Mouse (Mus musculus) hindbrain, postnatal 0 days (tissue): Measurements from ENCODE around the gene Helt. TPM values are rescaled to one million over a fixed set of nuclear protein-coding genes. Genes with fewer than 3 reads are reported as not detected.
A peak's percentile ranks its signal among the peaks of the same experiment; 100 is the strongest.

Experiments used
- ATAC-seq: fragments of 200-750 bp; cut with Nextera tagmentation; 2 replicates; pipeline ENCODE4 v1.8.0; 2017; ENCODE audit warnings: mild to moderate bottlenecking, moderate TSS enrichment, moderate library complexity
- DNase-seq: peaks from one replicate; pipeline ENCODE4 v3.0.0-alpha.2; 2015; ENCODE audit warnings: low spot score
- H3K27ac ChIP-seq: fragments of 300-500 bp; sonication (generic); 2 replicates; pipeline ENCODE4 v1.5.1; 2014; ENCODE audit warnings: mild to moderate bottlenecking
- H3K27me3 ChIP-seq: fragments of 300-500 bp; sonication (generic); 2 replicates; pipeline ENCODE4 v1.6.1; 2014; ENCODE audit warnings: low read length, mixed read lengths; ENCODE audit not compliant: insufficient read depth
- H3K36me3 ChIP-seq: fragments of 300-500 bp; sonication (generic); 2 replicates; pipeline ENCODE4 v1.6.1; 2014; ENCODE audit warnings: low read length, mixed read lengths; ENCODE audit not compliant: insufficient read depth
- H3K4me1 ChIP-seq: fragments of 300-500 bp; sonication (generic); 2 replicates; pipeline ENCODE4 v1.6.1; 2014; ENCODE audit warnings: antibody characterized with exemption, low read length, mixed read lengths; ENCODE audit not compliant: insufficient read depth
- H3K4me2 ChIP-seq: fragments of 300-500 bp; sonication (generic); 2 replicates; pipeline ENCODE4 v1.6.1; 2014; ENCODE audit warnings: low read depth, mild to moderate bottlenecking, low read length, moderate library complexity, mixed read lengths
- H3K4me3 ChIP-seq: fragments of 300-500 bp; sonication (generic); 2 replicates; pipeline ENCODE4 v1.5.1; 2014; ENCODE audit warnings: low read length
- H3K9ac ChIP-seq: fragments of 300-500 bp; sonication (generic); replicated peaks from 2 replicates; pipeline ENCODE4 v1.6.1; 2014; ENCODE audit warnings: mild to moderate bottlenecking, low read length, moderate library complexity, mixed read lengths
- H3K9me3 ChIP-seq: fragments of 300-500 bp; sonication (generic); 2 replicates; pipeline ENCODE4 v1.6.1; 2016; ENCODE audit warnings: low read length, mixed read lengths
- CTCF ChIP-seq: IDR thresholded peaks from 2 replicates; pipeline ENCODE4 v1.5.1; 2016; ENCODE audit warnings: antibody characterized with exemption, control low read depth, low read depth
- WGBS: fragments of 180-500 bp; shearing (Covaris S2); extraction: QIAGEN DNeasy Blood & Tissue Kit; methylation state at CpG from one replicate; pipeline ENCODE4 v1.1.7; 2014; 5-methylcytosine and 5-hydroxymethylcytosine counted together
- polyA plus RNA-seq: library from polyadenylated mRNA; unstranded; fragments of >200 nt; fragmentation: Nextera tagmentation; extraction: Ambion mirVana; gene quantifications from 2 replicates; pipeline ENCODE4 v1.2.1, GENCODE M21; 2015
- total RNA-seq: library from RNA; depleted of rRNA; stranded (reverse); fragments of >200 nt; gene quantifications from 2 replicates; pipeline ENCODE4 v1.2.3, GENCODE M21; 2014

The Helt gene
- total and polyA plus RNA-seq, 2 experiments from 2014 or later = 0.11 to 0.52 TPM

DNA sequence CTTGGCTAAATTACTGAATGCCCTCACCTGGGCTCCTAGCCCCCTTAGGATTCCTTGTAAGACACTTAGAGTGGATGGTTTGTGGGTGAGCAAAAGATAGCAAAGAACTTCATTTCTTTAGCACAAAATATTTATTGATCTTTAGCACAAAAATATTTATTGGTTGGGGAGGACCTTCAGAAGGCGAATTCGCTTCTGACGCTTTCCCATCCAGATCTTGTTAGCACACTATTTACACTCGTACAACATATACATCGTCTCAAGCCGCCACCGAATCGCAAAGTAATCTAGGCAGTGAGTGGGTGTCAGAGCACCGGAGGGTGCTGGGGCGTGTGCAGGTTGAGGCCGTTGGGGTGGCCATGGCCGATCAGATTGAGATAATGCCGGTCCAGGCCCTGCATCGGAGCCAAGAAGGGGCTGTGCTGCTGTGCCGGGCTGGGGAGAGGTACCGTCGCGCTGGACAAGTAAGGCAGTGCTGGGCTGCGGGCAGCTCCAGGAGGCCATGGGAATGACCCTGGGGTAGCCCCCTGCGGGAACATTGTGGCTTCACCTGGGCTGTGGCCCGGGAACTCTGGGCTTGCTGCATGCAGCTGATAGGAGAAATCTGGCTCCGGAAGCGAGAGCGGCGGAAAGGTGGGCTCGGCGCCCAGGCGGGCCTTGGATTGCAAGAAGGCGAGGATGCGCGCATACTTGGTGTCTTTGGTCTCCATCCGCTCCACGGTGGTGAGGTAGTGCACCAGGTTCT, 2.4 kb downstream of the Helt start:
- no peak for ATAC-seq
- peak overlapping the region; percentile 45 for H3K4me2 ChIP-seq
- H3K4me1 ChIP-seq = no peaks in the 10 kb centered on the region
- H3K27me3 ChIP-seq = peaks cover 77% of the 10 kb centered on the region
- 4% methylated on average over 33 of the region's 33 CpGs for WGBS
- TF ChIP-seq CTCF = no peak
- H3K36me3 ChIP-seq = no peaks in the 10 kb centered on the region
- H3K27ac ChIP-seq = no peak overlapping the region
- H3K9ac ChIP-seq = no peak overlapping the region
- DNase-seq = peak; percentile 18
- peak overlapping the region; percentile 13; the same call in 1 of the 2 replicates for H3K4me3 ChIP-seq
- H3K9me3 ChIP-seq = no peaks in the 10 kb centered on the region

DNA sequence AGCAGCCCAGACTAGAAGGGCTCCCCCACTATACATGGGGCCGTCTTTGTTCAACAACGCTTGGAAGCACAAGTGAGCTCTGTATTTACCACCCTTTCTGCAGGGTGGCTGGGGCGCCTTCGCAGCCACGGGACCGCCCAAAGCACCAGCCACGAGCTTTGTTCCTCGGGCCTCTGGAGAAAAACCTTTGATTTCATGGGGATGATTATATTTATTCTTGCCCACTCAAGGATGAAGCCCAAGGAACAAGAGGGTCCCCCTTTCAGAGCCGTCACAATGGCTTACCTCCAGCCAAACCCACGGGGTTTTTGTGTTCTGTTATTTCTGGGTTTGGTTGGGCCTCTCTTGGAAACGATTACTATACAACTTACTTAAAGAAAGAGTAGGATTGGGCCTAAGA, 5.2 kb downstream of the Helt start:
- peaks cover 49% of the 10 kb centered on the region for H3K27me3 ChIP-seq
- no peaks in the 10 kb centered on the region for H3K4me1 ChIP-seq
- H3K27ac ChIP-seq = no peak overlapping the region
- 19% methylated on average over 11 of the region's 11 CpGs for WGBS
- ATAC-seq (no peak), DNase-seq (no peak)
- no peaks in the 10 kb centered on the region for H3K9me3 ChIP-seq
- no peak for TF ChIP-seq CTCF
- H3K9ac ChIP-seq = no peak overlapping the region
- no peaks in the 10 kb centered on the region for H3K36me3 ChIP-seq
- no peak overlapping the region for H3K4me3 ChIP-seq
- H3K4me2 ChIP-seq = no peak overlapping the region

GRCm38 (mm10) chr8:46288021-46288420, 6.5 kb downstream of the Helt start:
- Histone ChIP-seq H3K27ac (no peak overlapping the region), H3K36me3 (no peaks in the 10 kb centered on the region), H3K27me3 (peaks cover 36% of the 10 kb centered on the region), H3K4me1 (no peaks in the 10 kb centered on the region), H3K9me3 (no peaks in the 10 kb centered on the region), H3K9ac (no peak overlapping the region), H3K4me3 (no peak overlapping the region), H3K4me2 (no peak overlapping the region)
- DNase-seq (no peak), ATAC-seq (no peak)
- 90% methylated on average over 6 of the region's 6 CpGs for WGBS
- no peak for TF ChIP-seq CTCF

- ATAC-seq (no peak), DNase-seq (no peak)
- Histone ChIP-seq H3K27ac (no peak overlapping the region), H3K9me3 (no peaks in the 10 kb centered on the region), H3K4me2 (no peak overlapping the region), H3K4me1 (no peaks in the 10 kb centered on the region), H3K27me3 (peaks cover 16% of the 10 kb centered on the region), H3K36me3 (no peaks in the 10 kb centered on the region), H3K4me3 (no peak overlapping the region), H3K9ac (no peak overlapping the region)
- WGBS = 90% methylated on average over 4 of the region's 4 CpGs
- no peak for TF ChIP-seq CTCF
These were observed 8.5 kb downstream of the Helt start for GRCm38 (mm10) chr8:46285980-46286379.

- peak; percentile 83 for DNase-seq
- 14% methylated on average over 13 of the region's 13 CpGs for WGBS
- H3K27me3 ChIP-seq = no peaks in the 10 kb centered on the region
- H3K27ac ChIP-seq = no peak overlapping the region
- H3K4me1 ChIP-seq = no peaks in the 10 kb centered on the region
- no peak overlapping the region for H3K4me3 ChIP-seq
- no peak for ATAC-seq
- H3K9me3 ChIP-seq = no peaks in the 10 kb centered on the region
- H3K9ac ChIP-seq = no peak overlapping the region
- no peak overlapping the region for H3K4me2 ChIP-seq
- H3K36me3 ChIP-seq = no peaks in the 10 kb centered on the region
- TF ChIP-seq CTCF = peak; percentile 77
These were observed 12.9 kb downstream of the Helt start for GRCm38 (mm10) chr8:46281536-46281935.

DNA sequence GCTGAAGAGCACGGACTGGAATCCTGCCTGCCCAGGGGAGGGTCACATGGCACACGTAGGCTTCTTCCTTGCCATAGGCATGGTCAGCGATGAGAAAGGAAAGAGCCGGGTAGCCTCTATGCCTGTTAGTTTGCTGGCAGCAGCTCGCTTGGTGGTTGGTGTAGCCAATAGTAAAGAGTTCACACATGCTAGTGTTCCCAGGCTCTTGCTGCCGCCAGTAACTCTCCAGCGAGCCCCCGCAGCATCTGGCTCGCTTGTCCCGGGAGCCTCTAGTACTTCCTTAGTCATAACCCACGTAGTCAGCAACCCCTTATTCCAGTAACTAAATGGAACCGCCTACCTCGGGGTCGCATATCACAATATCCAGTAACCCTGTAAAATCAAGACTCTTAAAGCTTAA, 17.5 kb downstream of the Helt start:
- TF ChIP-seq CTCF = no peak
- Histone ChIP-seq H3K4me1 (no peaks in the 10 kb centered on the region), H3K36me3 (no peaks in the 10 kb centered on the region), H3K27me3 (no peaks in the 10 kb centered on the region), H3K4me2 (no peak overlapping the region), H3K27ac (no peak overlapping the region), H3K9ac (no peak overlapping the region), H3K4me3 (no peak overlapping the region), H3K9me3 (no peaks in the 10 kb centered on the region)
- no peak for ATAC-seq
- no peak for DNase-seq
- WGBS = 82% methylated on average over 14 of the region's 14 CpGs

GRCm38 (mm10) chr8:46270741-46271140, 23.7 kb downstream of the Helt start:
- Histone ChIP-seq H3K4me1 (no peaks in the 10 kb centered on the region), H3K4me3 (no peak overlapping the region), H3K36me3 (no peaks in the 10 kb centered on the region), H3K4me2 (no peak overlapping the region), H3K27ac (no peak overlapping the region), H3K9ac (no peak overlapping the region), H3K9me3 (no peaks in the 10 kb centered on the region), H3K27me3 (no peaks in the 10 kb centered on the region)
- DNase-seq (no peak), ATAC-seq (no peak)
- no peak for TF ChIP-seq CTCF
- 33% methylated on average over 6 of the region's 6 CpGs for WGBS
